Mouse (Mus musculus): ENCODE measurements at regions not wholly inside any gene's neighbourhood (a gene's known extent, or its start where the extent isn't known, plus 50 kb on each side); places are given as distances from the start of the nearest gene placed in this dataset.
"Not testable (repeated sequence)": the region's sequence is repeated elsewhere in the genome, so short reads cannot be mapped to it uniquely, and the experiment has no call there.

DNA sequence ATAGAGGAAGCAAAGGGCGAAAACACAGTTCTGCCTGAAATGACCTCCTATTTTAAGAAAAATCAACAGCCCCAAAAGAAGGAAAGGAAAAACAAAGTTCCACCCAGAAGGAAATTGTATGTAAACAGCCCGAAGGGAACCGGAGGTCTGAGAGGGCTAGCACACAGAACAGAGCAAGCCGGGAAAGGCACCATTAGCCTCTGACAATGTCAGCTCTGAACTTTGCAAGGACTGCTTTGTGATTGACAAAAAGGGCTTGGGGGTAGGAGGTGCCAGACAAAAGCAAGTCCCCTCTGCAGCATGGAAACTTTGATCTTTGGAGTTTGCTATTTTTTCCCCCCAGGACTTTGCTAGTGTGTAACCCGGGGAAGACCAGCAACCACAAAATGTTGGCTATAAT lies 86.8 kb upstream of the Slc25a13 start:
- Histone ChIP-seq H3K4me3 (no peak overlapping the region), H3K4me1 (peaks cover 11% of the 10 kb centered on the region), H3K9me3 (replicated peaks) (no peaks in the 10 kb centered on the region), H3K27ac (no peak overlapping the region), H3K27me3 (ENCODE audit: low read depth, poor library complexity, severe bottlenecking) (no peaks in the 10 kb centered on the region), H3K36me3 (no peaks in the 10 kb centered on the region)
- 43% methylated on average over 5 of the region's 5 CpGs for WGBS
- no peak for DNase-seq (ENCODE audit: low spot score)

DNA sequence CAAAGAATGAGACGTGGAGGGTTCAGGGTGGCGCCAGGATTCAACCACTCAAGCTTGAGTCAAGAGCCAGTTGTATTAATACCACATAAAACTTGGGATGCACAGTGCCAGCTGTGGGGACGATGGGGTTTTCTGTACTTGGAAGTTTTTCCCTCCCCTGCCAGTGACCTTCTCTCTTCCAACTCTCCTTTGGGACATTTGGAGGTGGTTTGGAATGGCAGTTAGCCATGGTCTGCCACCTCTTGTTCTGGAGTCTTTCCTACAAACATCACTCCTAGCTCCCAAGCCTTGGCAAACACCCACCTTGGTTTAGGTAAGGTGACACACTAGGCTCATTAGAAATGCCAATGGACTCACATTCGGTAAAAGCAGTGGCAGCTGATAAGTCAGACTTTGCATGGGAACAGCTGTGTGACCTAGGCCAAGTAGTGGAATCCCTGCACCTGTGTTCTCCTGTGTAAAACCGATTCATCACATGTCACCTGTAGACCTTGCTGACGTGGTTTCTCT lies 84.1 kb upstream of the Slc25a13 start:
- 88% methylated on average over 6 of the region's 6 CpGs for WGBS
- no peaks in the 10 kb centered on the region for H3K9me3 ChIP-seq (replicated peaks)
- H3K27ac ChIP-seq, result no peak overlapping the region
- H3K4me1 ChIP-seq, result peaks cover 14% of the 10 kb centered on the region
- H3K36me3 ChIP-seq, result no peaks in the 10 kb centered on the region
- peak; percentile 18 for DNase-seq (ENCODE audit: low spot score)
- no peak overlapping the region for H3K4me3 ChIP-seq
- H3K27me3 ChIP-seq (ENCODE audit: low read depth, poor library complexity, severe bottlenecking), result no peaks in the 10 kb centered on the region

DNA sequence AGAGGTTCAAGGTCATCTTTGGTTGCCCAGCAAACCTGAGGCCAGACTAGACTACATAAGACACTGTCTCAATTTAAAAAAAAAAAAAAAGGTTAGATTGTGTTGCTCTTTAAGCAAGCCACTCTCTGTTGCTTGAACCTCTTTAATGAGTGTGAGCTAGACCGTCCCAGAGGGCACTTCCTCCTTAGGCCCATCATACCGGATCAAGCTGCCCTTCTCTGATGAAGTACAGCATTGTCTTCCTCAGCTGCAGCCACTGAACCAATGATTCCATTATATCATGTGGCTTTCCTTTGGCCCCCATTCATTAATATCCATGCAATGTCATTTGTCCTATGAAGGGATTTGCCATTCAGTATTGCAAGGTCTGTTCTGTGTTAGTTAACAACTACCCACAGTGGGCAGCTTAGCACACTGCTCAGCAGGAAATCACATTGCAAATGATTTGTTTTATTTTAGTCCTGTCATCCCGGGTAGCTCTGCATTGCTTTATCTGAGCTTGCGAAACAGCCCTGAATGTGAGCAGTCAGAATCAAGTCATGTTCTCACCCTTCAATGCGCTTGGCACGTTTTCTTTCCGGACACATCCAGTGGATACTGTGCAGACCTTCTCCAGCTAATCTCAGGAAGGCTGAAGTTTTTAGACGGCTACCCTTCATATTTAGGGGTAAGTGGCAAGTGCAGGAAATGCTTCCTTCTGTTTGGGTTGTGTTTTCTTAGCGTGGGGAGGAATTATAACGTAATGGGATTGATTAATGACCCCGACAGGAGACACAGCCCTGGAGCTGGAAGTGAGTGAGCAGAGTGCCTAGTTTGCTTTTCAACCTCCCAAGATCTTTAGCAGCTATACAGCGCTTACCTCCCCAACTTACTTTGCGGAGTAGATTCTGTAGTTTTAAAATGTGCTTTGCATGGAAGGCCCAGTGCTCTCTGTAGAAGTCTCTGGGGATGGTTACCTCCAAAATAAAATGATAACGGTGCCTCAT lies 82.2 kb upstream of the Slc25a13 start:
- WGBS, result 60% methylated on average over 14 of the region's 14 CpGs
- H3K4me1 ChIP-seq, result peaks cover 14% of the 10 kb centered on the region
- no peak overlapping the region for H3K27ac ChIP-seq
- H3K27me3 ChIP-seq (ENCODE audit: low read depth, poor library complexity, severe bottlenecking), result no peaks in the 10 kb centered on the region
- no peak overlapping the region for H3K4me3 ChIP-seq
- peak; percentile 27 for DNase-seq (ENCODE audit: low spot score)
- H3K9me3 ChIP-seq (replicated peaks), result no peaks in the 10 kb centered on the region
- no peaks in the 10 kb centered on the region for H3K36me3 ChIP-seq

DNA sequence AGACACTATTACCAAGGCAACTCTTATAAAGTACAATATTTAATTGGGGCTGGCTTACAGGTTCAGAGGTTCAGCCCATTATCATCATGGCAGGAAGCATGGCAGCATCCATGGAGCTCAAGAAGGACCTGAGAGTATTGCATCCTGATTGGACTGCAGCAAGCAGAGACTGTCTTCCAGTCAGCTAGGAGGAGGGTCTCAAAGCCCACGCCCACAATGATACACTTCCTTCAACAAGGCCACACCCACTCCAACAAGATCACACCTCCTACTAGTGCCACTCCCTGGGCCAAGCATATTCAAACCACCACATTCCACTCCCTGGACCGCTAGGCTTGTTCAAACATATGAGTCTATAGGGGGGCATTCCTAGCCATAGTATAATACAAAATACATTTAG lies 78.6 kb upstream of the Slc25a13 start:
- H3K36me3 ChIP-seq; DNase-seq (ENCODE audit: low spot score); H3K27ac ChIP-seq; H3K9me3 ChIP-seq (replicated peaks); H3K4me3 ChIP-seq; H3K27me3 ChIP-seq (ENCODE audit: low read depth, poor library complexity, severe bottlenecking): not testable (repeated sequence)
- 91% methylated on average over 2 of the region's 2 CpGs for WGBS
- peaks cover 18% of the 10 kb centered on the region for H3K4me1 ChIP-seq

DNA sequence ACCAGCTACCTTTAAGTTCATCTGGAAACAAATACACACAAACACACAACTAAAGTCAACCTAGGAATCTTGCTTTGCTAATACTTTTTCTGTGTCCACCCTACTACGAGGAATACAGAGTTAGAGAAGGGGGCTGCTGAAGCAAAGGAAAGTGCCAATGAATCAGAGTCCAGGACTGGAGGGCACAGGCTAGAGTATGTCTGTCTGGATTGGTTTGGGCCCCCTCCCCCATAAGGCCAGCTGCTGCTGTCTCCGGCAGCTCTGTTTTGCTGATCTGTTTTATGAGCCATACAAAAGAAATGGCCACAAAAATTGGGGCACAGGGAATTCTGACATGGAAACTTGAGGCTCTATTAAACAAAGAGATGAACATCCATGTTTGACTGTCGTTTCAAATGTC lies 74.8 kb upstream of the Slc25a13 start:
- Histone ChIP-seq H3K9me3 (replicated peaks) (no peaks in the 10 kb centered on the region), H3K4me3 (no peak overlapping the region), H3K4me1 (peaks cover 9% of the 10 kb centered on the region), H3K27ac (no peak overlapping the region), H3K27me3 (ENCODE audit: low read depth, poor library complexity, severe bottlenecking) (no peaks in the 10 kb centered on the region), H3K36me3 (no peaks in the 10 kb centered on the region)
- no peak for DNase-seq (ENCODE audit: low spot score)
- 59% methylated on average over 3 of the region's 3 CpGs for WGBS

DNA sequence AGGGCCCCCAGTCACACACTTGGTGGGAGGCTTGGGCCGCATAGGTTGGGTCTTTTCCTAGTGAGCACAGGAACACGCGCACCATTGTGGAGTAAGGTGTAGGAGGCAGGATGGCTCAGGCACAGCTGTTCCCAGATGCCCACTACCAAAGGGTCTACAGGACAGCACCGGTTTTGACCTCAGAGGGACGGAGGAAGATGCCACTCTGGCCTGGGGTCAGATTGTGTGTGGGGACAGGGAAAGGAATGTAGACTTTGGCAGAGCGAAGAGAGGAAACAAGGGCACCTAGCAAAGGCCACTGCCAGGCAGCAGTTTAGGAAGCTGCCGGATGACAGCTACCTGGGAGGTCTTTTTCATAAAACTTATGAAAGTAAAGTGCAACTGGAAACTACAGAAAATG lies 73.5 kb upstream of the Slc25a13 start:
- WGBS, result 92% methylated on average over 7 of the region's 7 CpGs
- Histone ChIP-seq H3K36me3 (no peaks in the 10 kb centered on the region), H3K27ac (no peak overlapping the region), H3K4me3 (no peak overlapping the region), H3K9me3 (replicated peaks) (no peaks in the 10 kb centered on the region), H3K4me1 (peaks cover 9% of the 10 kb centered on the region), H3K27me3 (ENCODE audit: low read depth, poor library complexity, severe bottlenecking) (no peaks in the 10 kb centered on the region)
- DNase-seq (ENCODE audit: low spot score), result no peak

DNA sequence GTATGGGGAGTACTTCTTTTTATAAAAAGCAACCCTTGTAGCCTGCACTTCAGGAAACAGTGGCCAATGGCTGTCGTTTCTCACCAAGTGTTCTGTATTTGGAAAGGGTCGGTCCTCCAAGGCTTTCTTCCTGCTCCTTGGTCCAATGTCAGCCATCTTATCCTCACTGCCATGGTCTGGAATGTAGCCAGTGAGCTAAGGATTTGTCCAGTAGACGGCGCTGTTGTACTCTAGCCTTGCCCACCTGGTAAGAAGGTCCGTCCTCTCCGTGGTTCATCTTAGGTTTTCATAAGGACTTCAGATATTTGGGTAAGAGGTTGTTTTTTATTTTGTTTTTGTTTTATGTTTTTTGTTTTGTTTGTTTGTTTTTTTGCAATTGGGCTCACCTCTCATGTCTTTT lies 72.8 kb upstream of the Slc25a13 start:
- H3K27me3 ChIP-seq (ENCODE audit: low read depth, poor library complexity, severe bottlenecking), result no peaks in the 10 kb centered on the region
- H3K4me1 ChIP-seq, result peaks cover 9% of the 10 kb centered on the region
- H3K9me3 ChIP-seq (replicated peaks), result no peaks in the 10 kb centered on the region
- 26% methylated on average over 6 of the region's 6 CpGs for WGBS
- peak; percentile 74 for DNase-seq (ENCODE audit: low spot score)
- no peak overlapping the region for H3K4me3 ChIP-seq
- no peak overlapping the region for H3K27ac ChIP-seq
- H3K36me3 ChIP-seq, result no peaks in the 10 kb centered on the region

DNA sequence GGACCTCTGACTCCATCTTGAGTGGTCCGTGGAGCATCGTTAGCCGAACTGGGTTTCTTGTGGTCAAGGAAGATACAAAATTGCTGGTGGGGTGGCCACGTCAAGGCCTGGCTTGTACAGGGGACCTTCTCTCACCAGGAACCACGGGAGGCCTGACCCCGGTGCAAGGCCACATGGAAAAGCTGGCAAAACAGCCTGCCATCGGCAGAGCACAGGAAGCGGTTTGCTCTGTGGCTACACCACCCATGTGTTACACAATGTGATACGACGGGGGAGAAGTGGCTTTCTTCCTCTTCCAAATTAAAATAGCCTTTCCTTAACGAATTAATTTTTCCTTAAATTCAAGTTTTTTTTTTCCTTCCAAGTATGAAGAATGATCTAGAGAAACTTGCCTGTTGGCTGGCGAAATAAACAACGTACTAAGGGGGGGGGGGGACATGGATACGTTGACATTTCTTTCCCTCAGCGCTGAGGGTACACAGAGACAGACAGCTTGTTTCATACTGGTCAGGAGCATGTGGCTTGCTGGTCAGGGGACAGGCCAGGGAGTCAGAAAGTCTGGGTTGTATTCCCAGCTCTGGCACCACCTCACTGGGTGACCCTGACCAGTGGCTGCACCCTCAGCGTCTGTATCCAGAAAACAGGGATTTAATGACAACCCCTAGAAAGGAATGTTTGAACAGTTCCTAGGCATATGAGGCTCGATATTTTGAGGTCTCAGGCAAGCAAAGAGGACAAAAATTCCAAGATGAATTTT lies 64.0 kb upstream of the Slc25a13 start:
- no peak for DNase-seq (ENCODE audit: low spot score)
- Histone ChIP-seq H3K36me3 (no peaks in the 10 kb centered on the region), H3K27me3 (ENCODE audit: low read depth, poor library complexity, severe bottlenecking) (no peaks in the 10 kb centered on the region), H3K27ac (no peak overlapping the region), H3K9me3 (replicated peaks) (no peaks in the 10 kb centered on the region), H3K4me3 (no peak overlapping the region), H3K4me1 (no peaks in the 10 kb centered on the region)
- 89% methylated on average over 17 of the region's 17 CpGs for WGBS

DNA sequence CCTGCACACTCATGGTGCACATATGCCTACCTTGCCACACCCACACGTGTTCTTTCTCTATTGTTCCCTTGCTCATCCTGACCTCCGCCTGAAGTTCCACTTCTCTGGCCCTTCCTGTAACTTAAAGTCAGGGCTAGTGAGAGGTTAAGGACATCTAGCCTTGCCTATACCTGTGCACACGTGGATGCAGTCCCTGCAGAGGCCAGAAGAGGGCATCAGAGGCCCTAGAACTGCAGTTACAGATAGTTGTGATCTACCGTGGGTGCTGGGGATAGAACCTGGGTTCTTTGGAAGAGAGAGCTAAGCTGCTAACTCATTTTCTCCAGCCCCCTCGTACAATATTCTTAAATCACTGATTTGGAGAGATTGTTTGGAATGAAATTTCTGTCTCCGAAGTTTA lies 62.7 kb upstream of the Slc25a13 start:
- Histone ChIP-seq H3K4me1 (no peaks in the 10 kb centered on the region), H3K4me3 (no peak overlapping the region), H3K9me3 (replicated peaks) (no peaks in the 10 kb centered on the region), H3K27ac (no peak overlapping the region), H3K27me3 (ENCODE audit: low read depth, poor library complexity, severe bottlenecking) (no peaks in the 10 kb centered on the region), H3K36me3 (no peaks in the 10 kb centered on the region)
- WGBS, result 80% methylated on average over 6 of the region's 6 CpGs
- DNase-seq (ENCODE audit: low spot score), result no peak

DNA sequence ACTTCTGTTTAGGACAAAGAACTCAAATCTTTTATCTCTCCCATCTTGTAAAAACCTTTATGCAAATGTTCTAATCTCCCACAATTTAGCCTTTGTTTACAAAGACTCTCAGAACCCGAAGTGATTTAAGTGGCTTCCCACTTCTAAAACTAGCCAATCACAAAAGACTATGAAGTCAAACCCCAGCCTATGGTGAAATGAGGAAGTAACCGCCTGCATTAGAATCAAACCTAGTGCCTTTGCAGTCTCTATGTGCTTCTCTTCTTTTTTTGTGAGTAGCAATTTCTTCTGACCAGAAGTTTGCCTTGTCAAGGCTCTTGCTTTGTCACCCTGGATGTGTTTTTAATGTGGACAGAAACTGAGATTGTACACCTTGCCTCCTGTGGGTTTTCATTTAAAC lies 53.6 kb upstream of the Slc25a13 start:
- WGBS, result 44% methylated on average over 2 of the region's 2 CpGs
- no peak for DNase-seq (ENCODE audit: low spot score)
- Histone ChIP-seq H3K9me3 (replicated peaks) (no peaks in the 10 kb centered on the region), H3K27ac (no peak overlapping the region), H3K36me3 (no peaks in the 10 kb centered on the region), H3K4me1 (no peaks in the 10 kb centered on the region), H3K27me3 (ENCODE audit: low read depth, poor library complexity, severe bottlenecking) (no peaks in the 10 kb centered on the region), H3K4me3 (no peak overlapping the region)
